24 mouse cellular contexts compared by ENCODE assay signal in the genomic region with DNA sequence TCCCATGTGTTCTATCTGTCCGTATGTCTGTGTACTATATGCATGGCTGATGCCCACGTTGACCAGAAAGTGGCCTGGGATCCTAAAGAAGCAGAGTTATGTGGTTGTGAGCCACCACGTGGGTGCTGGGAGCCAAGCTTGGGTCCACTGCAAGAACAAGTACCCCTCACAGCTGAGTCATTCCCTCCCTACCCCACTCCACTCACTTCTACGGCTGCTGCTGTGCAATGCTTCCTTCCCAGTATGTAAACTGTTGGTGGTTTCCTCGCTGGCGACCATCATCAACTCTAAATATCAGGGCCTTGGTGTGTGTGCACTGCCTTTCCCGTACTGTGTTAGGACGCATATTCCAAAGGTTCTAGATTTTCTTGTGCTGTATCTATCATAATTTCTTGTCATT.
"Had no signal": no experiment of that assay in that cellular context is flagged by ENCODE, and none has a peak within 500 bp of the region (broad histone marks: within the 10 kb centered on the region; RNA-seq: fewer than 3 reads in every experiment).

No protein-coding gene starts in this region.

- H3K36me3 ChIP-seq: neural tube, embryonic 15.5 days; stomach, embryonic 15.5 days had no signal

- DNase-seq: kidney, adult 11 months; kidney, adult 8-10 months; kidney, postnatal 10 days; kidney, postnatal 36 days; layer of hippocampus, postnatal 36 days; liver; lung, adult 18-20 months; lung, postnatal 10 days; lung, postnatal 36 days; midbrain, embryonic 14.5 days; right cerebral cortex, adult 18-20 months; right cerebral cortex, postnatal 14 days; right cerebral cortex, postnatal 4 days; thymus, postnatal 25 days had no signal

- H3K4me1 ChIP-seq: neural tube, embryonic 15.5 days had no signal

- H3K4me3 ChIP-seq: kidney, embryonic 15.5 days; left cerebral cortex, adult 2 months; limb, embryonic 13.5 days; liver, embryonic 12.5 days; liver, embryonic 15.5 days; lung, embryonic 15.5 days; midbrain, embryonic 10.5 days; neural tube, embryonic 12.5 days; neural tube, embryonic 15.5 days; stomach, embryonic 15.5 days had no signal

- H3K9me3 ChIP-seq: kidney, embryonic 15.5 days; limb, embryonic 13.5 days; liver, embryonic 12.5 days; liver, embryonic 15.5 days; lung, embryonic 15.5 days; midbrain, embryonic 10.5 days; neural tube, embryonic 12.5 days; neural tube, embryonic 15.5 days; stomach, embryonic 15.5 days had no signal

- H3K27ac ChIP-seq: kidney, embryonic 15.5 days; left cerebral cortex, adult 2 months; limb, embryonic 13.5 days; liver, embryonic 12.5 days; liver, embryonic 15.5 days; lung, embryonic 15.5 days; midbrain, embryonic 10.5 days; neural tube, embryonic 12.5 days; neural tube, embryonic 15.5 days; stomach, embryonic 15.5 days had no signal

- H3K27me3 ChIP-seq: kidney, embryonic 15.5 days; limb, embryonic 13.5 days; liver, embryonic 12.5 days; liver, embryonic 15.5 days; lung, embryonic 15.5 days; neural tube, embryonic 12.5 days; neural tube, embryonic 15.5 days; stomach, embryonic 15.5 days had no signal

- ATAC-seq: liver, embryonic 12.5 days had no signal
